Mouse (Mus musculus) liver, adult 2 months (tissue): ENCODE measurements around the gene Usp7.

Experiments used
- CTCF ChIP-seq: fragments of 200-500 bp; IDR thresholded peaks from 2 replicates; pipeline ENCODE4 v1.5.1; 2011; ENCODE audit warnings: low read depth, low read length, control low read depth
- POLR2A ChIP-seq: fragments of 200-500 bp; IDR thresholded peaks from 2 replicates; pipeline ENCODE4 v1.6.1; 2011; ENCODE audit warnings: low read length, control low read depth; ENCODE audit not compliant: insufficient read depth; ENCODE audit errors: extremely low read depth

DNA sequence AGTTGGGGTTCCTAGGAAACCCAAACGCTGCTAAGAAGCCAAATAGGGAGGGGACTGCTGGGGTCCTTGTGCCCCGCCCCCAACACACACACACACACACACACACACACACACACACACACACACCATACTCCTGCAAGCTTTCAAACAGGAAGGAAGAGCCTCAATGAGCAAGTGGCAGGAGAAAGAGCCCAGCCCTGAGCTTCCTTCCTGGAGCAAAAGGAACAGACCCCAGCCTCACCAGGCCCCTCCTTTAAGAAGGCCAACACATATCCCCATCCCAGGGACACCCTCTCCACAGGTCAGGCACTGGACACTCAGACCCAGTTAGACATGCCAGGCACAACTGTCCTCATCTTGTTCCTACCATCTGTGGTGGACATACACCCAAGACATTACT, 129.1 kb downstream of the Usp7 start:
- TF ChIP-seq POLR2A (no peak), CTCF (no peak)
